8 mouse cellular contexts compared by ENCODE assay signal in the genomic region with DNA sequence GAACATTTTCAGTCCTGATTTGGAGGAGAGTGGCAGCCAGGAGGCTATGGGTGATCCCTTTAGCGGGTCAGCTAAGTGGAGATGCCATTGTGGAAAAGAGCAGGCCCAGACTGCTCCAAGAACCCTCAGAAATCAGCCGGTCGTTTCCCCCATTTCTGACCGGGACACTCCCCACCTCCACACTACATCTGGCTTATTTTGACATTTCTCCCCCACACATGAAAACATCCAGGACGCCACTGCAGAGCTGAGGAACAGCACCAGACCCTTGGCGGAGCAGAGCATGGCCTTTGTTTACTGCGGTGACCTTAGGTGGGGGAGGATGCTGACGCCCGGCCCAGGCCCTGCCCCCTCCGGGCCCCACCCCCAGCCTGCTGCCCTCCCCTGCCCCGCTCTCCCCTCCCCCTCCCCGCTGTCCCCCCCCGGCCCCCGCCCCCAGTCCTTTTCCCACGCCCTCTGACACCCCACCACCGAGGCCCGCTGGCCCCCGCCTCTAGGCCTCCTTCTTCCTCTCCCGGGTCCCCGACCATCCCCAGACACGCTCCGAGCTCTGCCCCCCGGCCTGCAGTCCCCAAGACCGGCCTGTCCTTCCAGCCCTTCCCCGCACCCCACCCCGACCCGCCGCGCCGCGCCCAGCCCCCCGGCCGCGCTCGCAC. TPM values are rescaled to one million over a fixed set of nuclear protein-coding genes. Genes with fewer than 3 reads are reported as not detected.
A peak's percentile ranks its signal among the peaks of the same experiment; 100 is the strongest.
DNase-seq lines count a peak whose midpoint lies in the region; ATAC-seq lines count a peak whose summit lies in the region.

No protein-coding gene starts in this region.

- H3K4me3 ChIP-seq in limb, embryonic 10.5 days, result peak overlapping the region; percentile 100

- peaks cover 35% of the 10 kb centered on the region for H3K4me1 ChIP-seq in limb, embryonic 10.5 days

- H3K27ac ChIP-seq in limb, embryonic 10.5 days, result peak overlapping the region; percentile 99

- no peaks in the 10 kb centered on the region for H3K27me3 ChIP-seq in limb, embryonic 10.5 days (ENCODE audit: low read depth, poor library complexity, severe bottlenecking)
- H3K27me3 ChIP-seq in splenic B cell, adult 2 months (ENCODE audit: control insufficient read depth, insufficient read depth, low read length, poor library complexity, severe bottlenecking), result no peaks in the 10 kb centered on the region

- peak; percentile 56 for DNase-seq in cerebellum, adult 11-12 months
- peak; percentile 67 for DNase-seq in adrenal gland, postnatal 25 days
- peak; percentile 59 to 70 for DNase-seq in heart, postnatal 10 days
- DNase-seq in limb, embryonic 10.5 days (ENCODE audit: low spot score), result peak; percentile 72
- peak; percentile 57 for DNase-seq in mesoderm, embryonic 11.5 days (ENCODE audit: low read depth, low spot score)
- DNase-seq in splenic B cell, adult 2 months (ENCODE audit: low read depth, low spot score), result peak; percentile 61

- 2% methylated on average over 34 of the region's 35 CpGs for WGBS in limb, embryonic 10.5 days

- H3K36me3 ChIP-seq in limb, embryonic 10.5 days, result peaks cover 46% of the 10 kb centered on the region
- H3K36me3 ChIP-seq in splenic B cell, adult 2 months (ENCODE audit: control insufficient read depth, insufficient read depth, low read length, poor library complexity, severe bottlenecking), result no peaks in the 10 kb centered on the region

- H3K9me3 ChIP-seq in limb, embryonic 10.5 days (replicated peaks), result no peaks in the 10 kb centered on the region

- intact Hi-C loops in heart, postnatal 10 days (cut with DNase I), result no loop called here

- ATAC-seq in cerebellum, adult (ENCODE audit: insufficient number of reproducible peaks, low FRiP score, low TSS enrichment), result no peak
- peak; percentile 67 for ATAC-seq in erythroblast, adult 5-6 weeks (replicated peaks; ENCODE audit: low FRiP score, poor library complexity, severe bottlenecking)

RNA-seq across cellular contexts. Expression of a gene that starts 0.9 kb away (rescaled TPM):
- 117 and 144 TPM in 2 replicates for total RNA-seq in adrenal gland, postnatal 25 days (2021)
- total RNA-seq in erythroblast, adult 5-6 weeks (2015; ENCODE audit: low replicate concordance), result 70.3 and 83.2 TPM in 2 replicates
- total RNA-seq in erythroblast, adult 5-6 weeks (2017; ENCODE audit: low replicate concordance), result 121 and 148 TPM in 2 replicates
- 10 to 100 TPM; 86.0 to 89.5 TPM for total RNA-seq in heart, postnatal 10 days (2021)
- polyA plus RNA-seq in limb, embryonic 10.5 days (2016; fragmentation: Nextera tagmentation; extraction: Ambion mirVana), result 126 and 136 TPM in 2 replicates

RNA-seq across cellular contexts. Expression of a gene that starts 42.0 kb away (rescaled TPM):
- 0.38 and 0.85 TPM in 2 replicates for total RNA-seq in adrenal gland, postnatal 25 days (2021)
- 5.2 and 11.7 TPM in 2 replicates for total RNA-seq in erythroblast, adult 5-6 weeks (2015; ENCODE audit: low replicate concordance)
- 5.6 and 7.1 TPM in 2 replicates for total RNA-seq in erythroblast, adult 5-6 weeks (2017; ENCODE audit: low replicate concordance)
- total RNA-seq in heart, postnatal 10 days (2021), result 1 to 10 TPM; 4.0 to 4.4 TPM
- polyA plus RNA-seq in limb, embryonic 10.5 days (2016; fragmentation: Nextera tagmentation; extraction: Ambion mirVana), result 119 and 165 TPM in 2 replicates

RNA-seq across cellular contexts. Expression of a gene that starts 49.0 kb away (rescaled TPM):
- not detected in 2 replicates for total RNA-seq in adrenal gland, postnatal 25 days (2021)
- total RNA-seq in erythroblast, adult 5-6 weeks (2015; ENCODE audit: low replicate concordance), result 5.9 TPM in 1 of 2 replicates, not detected in the other
- total RNA-seq in erythroblast, adult 5-6 weeks (2017; ENCODE audit: low replicate concordance), result 4.8 TPM in 1 of 2 replicates, not detected in the other
- under 1 TPM in 1 of 2 experiments, not detected in 1; 0.26 TPM for total RNA-seq in heart, postnatal 10 days (2021)
- not detected in 2 replicates for polyA plus RNA-seq in limb, embryonic 10.5 days (2016; fragmentation: Nextera tagmentation; extraction: Ambion mirVana)

RNA-seq across cellular contexts. Expression of a gene that starts 57.6 kb away (rescaled TPM):
- 12.1 and 13.3 TPM in 2 replicates for total RNA-seq in adrenal gland, postnatal 25 days (2021)
- total RNA-seq in erythroblast, adult 5-6 weeks (2015; ENCODE audit: low replicate concordance), result 2.3 and 5.2 TPM in 2 replicates
- 4.4 and 6.0 TPM in 2 replicates for total RNA-seq in erythroblast, adult 5-6 weeks (2017; ENCODE audit: low replicate concordance)
- 1 to 10 TPM; 1.7 to 1.8 TPM for total RNA-seq in heart, postnatal 10 days (2021)
- 7.0 and 7.2 TPM in 2 replicates for polyA plus RNA-seq in limb, embryonic 10.5 days (2016; fragmentation: Nextera tagmentation; extraction: Ambion mirVana)
